Mouse (Mus musculus): Measurements from ENCODE around the gene Gm49395. TPM values are rescaled to one million over a fixed set of nuclear protein-coding genes. Genes with fewer than 3 reads are reported as not detected.

Gm49395 gene
- total RNA-seq (2021) = 10 to 100 TPM in 1 of 2 experiments, 1 to 10 TPM in 1; 9.9 to 12.9 TPM
- long read RNA-seq, experiment 1, partial matches to known transcripts = 0 of 2 reads
- long read RNA-seq, experiment 1, other reads (novel, unspliced or antisense) = 1 of 2 reads
- long read RNA-seq, experiment 2, partial matches to known transcripts = 0 of 1 reads
- long read RNA-seq, experiment 2, other reads (novel, unspliced or antisense) = 0 of 1 reads

GRCm38 (mm10) chr13:115101355-115102191, at the start of gene Gm49395, which contains the start of gene Itga1:
Gene Gm49395 (minus strand): TSS chr13:115101921.
Gene Itga1 (minus strand): TSS chr13:115101964.
- DNase-seq = peak; percentile 81 to 87

- no peak for DNase-seq
Observed at GRCm38 (mm10) chr13:115150602-115151001, 48.9 kb upstream of the Gm49395 start.

- no peak for DNase-seq
Observed at GRCm38 (mm10) chr13:115149849-115150248, 48.1 kb upstream of the Gm49395 start.

- no peak for DNase-seq
Observed at GRCm38 (mm10) chr13:115143575-115143974, 41.9 kb upstream of the Gm49395 start.

GRCm38 (mm10) chr13:115142066-115142465, 40.3 kb upstream of the Gm49395 start:
- DNase-seq = no peak

- DNase-seq = no peak
Observed at GRCm38 (mm10) chr13:115138513-115138912, 36.8 kb upstream of the Gm49395 start.

- no peak for DNase-seq
Observed at GRCm38 (mm10) chr13:115136761-115137160, 35.0 kb upstream of the Gm49395 start.

GRCm38 (mm10) chr13:115132435-115132834, 30.7 kb upstream of the Gm49395 start:
- peak in 1 of 2 experiments; percentile 3 for DNase-seq

GRCm38 (mm10) chr13:115131381-115131780, 29.7 kb upstream of the Gm49395 start:
- no peak for DNase-seq

GRCm38 (mm10) chr13:115130035-115130434, 28.3 kb upstream of the Gm49395 start:
- DNase-seq = no peak

- no peak for DNase-seq
Observed at GRCm38 (mm10) chr13:115127826-115128225, 26.1 kb upstream of the Gm49395 start.

GRCm38 (mm10) chr13:115126534-115126933, 24.8 kb upstream of the Gm49395 start:
- no peak for DNase-seq

- DNase-seq = no peak
Observed at GRCm38 (mm10) chr13:115125130-115125529, 23.4 kb upstream of the Gm49395 start.

GRCm38 (mm10) chr13:115124521-115124920, 22.8 kb upstream of the Gm49395 start:
- peak; percentile 75 to 82 for DNase-seq

GRCm38 (mm10) chr13:115118756-115119155, 17.0 kb upstream of the Gm49395 start:
- no peak for DNase-seq

- DNase-seq = no peak
Observed at GRCm38 (mm10) chr13:115118195-115118594, 16.5 kb upstream of the Gm49395 start.

GRCm38 (mm10) chr13:115116930-115117621, 15.4 kb upstream of the Gm49395 start:
- no peak for DNase-seq

GRCm38 (mm10) chr13:115109628-115110027, 7.9 kb upstream of the Gm49395 start:
- DNase-seq = no peak

- no peak for DNase-seq
Observed at GRCm38 (mm10) chr13:115107436-115107835, 5.7 kb upstream of the Gm49395 start.

GRCm38 (mm10) chr13:115106183-115106582, 4.5 kb upstream of the Gm49395 start:
- no peak for DNase-seq

GRCm38 (mm10) chr13:115102754-115103153, 1.0 kb upstream of the Gm49395 start:
- no peak for DNase-seq

GRCm38 (mm10) chr13:115100381-115101177, 1.1 kb downstream of the Gm49395 start:
- no peak for DNase-seq

All from adrenal gland, postnatal 36 days (tissue).